8 mouse cellular contexts compared by ENCODE assay signal in genomic region chr11:58103344-58103653, GRCm38 (mm10). TPM values are rescaled to one million over a fixed set of nuclear protein-coding genes. Genes with fewer than 3 reads are reported as not detected.
DNase-seq lines count a peak whose midpoint lies in the region; ATAC-seq and TF ChIP-seq lines count a peak whose summit lies in the region.

No protein-coding gene starts in this region.

- H3K27ac ChIP-seq in kidney, adult 2 months (ENCODE audit: insufficient read depth, low read depth, low read length): peak overlapping the region; percentile 68; the same call in 1 of the 2 replicates
- H3K27ac ChIP-seq in MEL (ENCODE audit: control insufficient read depth, low read depth, low read length): peak overlapping the region; percentile 93
- peak overlapping the region; percentile 64; the same call in 1 of the 2 replicates for H3K27ac ChIP-seq in forebrain, embryonic 12.5 days
- H3K27ac ChIP-seq in liver, embryonic 14.5 days: peak overlapping the region; percentile 53

- 64% methylated on average over 13 of the region's 13 CpGs for WGBS in kidney, adult 2 months
- WGBS in forebrain, embryonic 12.5 days: 54% methylated on average over 13 of the region's 13 CpGs
- 61% methylated on average over 11 of the region's 13 CpGs for WGBS in liver, embryonic 14.5 days (ENCODE audit: insufficient replicate concordance)

- no peaks in the 10 kb centered on the region for H3K9me3 ChIP-seq in MEL (replicated peaks; ENCODE audit: insufficient read depth, low read length)
- no peaks in the 10 kb centered on the region for H3K9me3 ChIP-seq in forebrain, embryonic 12.5 days
- no peaks in the 10 kb centered on the region for H3K9me3 ChIP-seq in liver, embryonic 14.5 days (ENCODE audit: control insufficient read depth, low read length)

- peak overlapping the region; percentile 80 for H3K4me2 ChIP-seq in forebrain, embryonic 12.5 days
- H3K4me2 ChIP-seq in liver, embryonic 14.5 days (ENCODE audit: low read depth): peak overlapping the region; percentile 69

- TF ChIP-seq RAD21 in MEL (IDR thresholded peaks at IDR 0.05; ENCODE audit: low read depth, low read length): no peak

- H3K4me3 ChIP-seq in kidney, adult 2 months (ENCODE audit: insufficient read depth, low read depth, low read length): peak overlapping the region; percentile 46
- H3K4me3 ChIP-seq in MEL (ENCODE audit: control insufficient read depth in 1 of 2, insufficient read depth in 1 of 2, low read depth in 2 of 2, low read length in 2 of 2): peak overlapping the region; percentile 69 to 81
- peak overlapping the region; percentile 94 for H3K4me3 ChIP-seq in forebrain, embryonic 12.5 days (replicated peaks)
- H3K4me3 ChIP-seq in liver, embryonic 14.5 days (ENCODE audit: insufficient read depth in 1 of 2, low read depth in 2 of 2, low read length in 2 of 2): peak overlapping the region; percentile 52 to 75

- peak; percentile 54 for ATAC-seq in forebrain, embryonic 12.5 days (ENCODE audit: low FRiP score)
- peak; percentile 6; the same call in 1 of the 2 replicates for ATAC-seq in liver, embryonic 14.5 days (ENCODE audit: insufficient read depth)

- TF ChIP-seq CTCF in kidney, adult 2 months (conservative IDR thresholded peaks at IDR 0.05; ENCODE audit: insufficient read depth, insufficient read length, low read depth, low read length): no peak
- no peak for TF ChIP-seq CTCF in MEL (IDR thresholded peaks at IDR 0.05 in 2 of 3, conservative IDR thresholded peaks at IDR 0.05 in 1 of 3; ENCODE audit: control insufficient read depth in 1 of 3, insufficient read depth in 1 of 3, low read depth in 2 of 3, low read length in 3 of 3, poor library complexity in 1 of 3, severe bottlenecking in 1 of 3)
- no peak for TF ChIP-seq CTCF in liver, embryonic 14.5 days (IDR thresholded peaks at IDR 0.05; ENCODE audit: low read depth)

- H3K27me3 ChIP-seq in kidney, adult 2 months (replicated peaks; ENCODE audit: control insufficient read depth, insufficient read depth, low read length): no peaks in the 10 kb centered on the region
- H3K27me3 ChIP-seq in MEL (ENCODE audit: control insufficient read depth in 1 of 2, insufficient read depth in 2 of 2, low read length in 2 of 2): no peaks in the 10 kb centered on the region
- H3K27me3 ChIP-seq in forebrain, embryonic 12.5 days: 0 out of 2 replicates have a peak, but pooled peaks cover 3% of the 10 kb centered on the region
- no peaks in the 10 kb centered on the region for H3K27me3 ChIP-seq in liver, embryonic 14.5 days (ENCODE audit: control insufficient read depth, insufficient read depth, low read length)

- no peak for TF ChIP-seq POLR2A in kidney, adult 2 months (IDR thresholded peaks at IDR 0.05; ENCODE audit: low read depth, low read length)
- no peak; a peak in 1 of 4 replicates for TF ChIP-seq POLR2A in MEL (IDR thresholded peaks at IDR 0.05; ENCODE audit: control insufficient read depth in 1 of 2, insufficient read depth in 1 of 2, low read depth in 1 of 2, low read length in 2 of 2, poor library complexity in 1 of 2)

- peaks cover 45% of the 10 kb centered on the region for H3K79me2 ChIP-seq in MEL (ENCODE audit: control insufficient read depth, insufficient read depth, low read length, poor library complexity)

- no peaks in the 10 kb centered on the region for H3K36me3 ChIP-seq in kidney, adult 2 months (ENCODE audit: control insufficient read depth, insufficient read depth, low read length)
- peaks cover 0 to 19% of the 10 kb centered on the region in 2 experiments; a peak in 2 of 4 replicates for H3K36me3 ChIP-seq in MEL (ENCODE audit: control insufficient read depth in 1 of 2, insufficient read depth in 2 of 2, low read length in 2 of 2)
- no peaks in the 10 kb centered on the region for H3K36me3 ChIP-seq in forebrain, embryonic 12.5 days (replicated peaks)
- H3K36me3 ChIP-seq in liver, embryonic 14.5 days (replicated peaks; ENCODE audit: control insufficient read depth, insufficient read depth, low read depth): no peaks in the 10 kb centered on the region

- TF ChIP-seq EP300 in MEL (IDR thresholded peaks at IDR 0.05; ENCODE audit: low read depth in 1 of 2, low read length in 2 of 2): no peak
- TF ChIP-seq EP300 in liver, embryonic 14.5 days (IDR thresholded peaks at IDR 0.05; ENCODE audit: low read depth): no peak

- H3K9ac ChIP-seq in MEL (ENCODE audit: control insufficient read depth, low read depth, low read length, poor library complexity, severe bottlenecking): peak overlapping the region; percentile 92
- H3K9ac ChIP-seq in forebrain, embryonic 12.5 days: peak overlapping the region; percentile 56
- H3K9ac ChIP-seq in liver, embryonic 14.5 days (replicated peaks): peak overlapping the region; percentile 61

- DNase-seq in kidney, adult 2 months: no peak
- DNase-seq in kidney, adult 18-20 months: no peak
- no peak for DNase-seq in MEL (ENCODE audit: low read depth, low spot score)
- DNase-seq in liver, embryonic 14.5 days (ENCODE audit: low read depth in 3 of 3, low spot score in 3 of 3): no peak
- peak; percentile 66 for DNase-seq in thymus, postnatal 25 days
- no peak for DNase-seq in retina, postnatal 1 day
- DNase-seq in left cerebral cortex, adult 8-10 months (ENCODE audit: low spot score in 2 of 2): no peak

- peaks cover 5% of the 10 kb centered on the region; the same call in 1 of the 2 replicates for H3K4me1 ChIP-seq in kidney, adult 2 months (ENCODE audit: control insufficient read depth, insufficient read depth, low read length)
- H3K4me1 ChIP-seq in MEL (ENCODE audit: control insufficient read depth in 1 of 2, insufficient read depth in 2 of 2, low read length in 2 of 2): peaks cover 9 to 19% of the 10 kb centered on the region in 2 experiments
- peaks cover 27% of the 10 kb centered on the region for H3K4me1 ChIP-seq in forebrain, embryonic 12.5 days
- H3K4me1 ChIP-seq in liver, embryonic 14.5 days (replicated peaks; ENCODE audit: control insufficient read depth in 2 of 2, insufficient read depth in 2 of 2, low read length in 1 of 2): peaks cover 7 to 12% of the 10 kb centered on the region in 2 experiments

TF ChIP-seq in MEL, 35 proteins besides CTCF, POLR2A, EP300 and RAD21:
- no peak for TF ChIP-seq JUND (IDR thresholded peaks at IDR 0.05; ENCODE audit: low read depth, low read length)
- TF ChIP-seq ZNF384 (IDR thresholded peaks at IDR 0.05; ENCODE audit: low read depth, low read length): no peak
- peak; percentile 5; the same call in 1 of the 2 replicates for TF ChIP-seq USF1 (IDR thresholded peaks at IDR 0.05; ENCODE audit: low read depth, low read length)
- no peak for TF ChIP-seq SMC3 (IDR thresholded peaks at IDR 0.05; ENCODE audit: low read depth, low read length)
- TF ChIP-seq TAL1 (IDR thresholded peaks at IDR 0.05; ENCODE audit: low read length): no peak
- TF ChIP-seq TBP (IDR thresholded peaks at IDR 0.05; ENCODE audit: low read depth, low read length): no peak
- no peak for TF ChIP-seq USF2 (IDR thresholded peaks at IDR 0.05; ENCODE audit: borderline replicate concordance in 1 of 2, insufficient read depth in 1 of 2, low read depth in 1 of 2, low read length in 2 of 2)
- 0 out of 2 replicates have a peak, but pooled peaks have one; percentile 1 for TF ChIP-seq MYC (IDR thresholded peaks at IDR 0.05; ENCODE audit: low read depth, low read length)

RNA-seq across cellular contexts. Expression of gene Cnot8, which starts 0.7 kb away (rescaled TPM):
- 43.8 and 47.2 TPM in 2 replicates for polyA plus RNA-seq in kidney, adult 2 months (2012; rRNA removed)
- 70.3 and 73.3 TPM in 2 replicates for total RNA-seq in MEL (2012; rRNA removed)
- polyA plus RNA-seq in MEL (2012; ENCODE audit: insufficient read depth in 1 of 2, insufficient read length in 2 of 2, low read depth in 1 of 2, low replicate concordance in 2 of 2, missing spikeins in 1 of 2): 10 to 100 TPM in 1 of 2 experiments, not detected in 1; 52.9 TPM
- 110 and 112 TPM in 2 replicates for polyA plus RNA-seq in forebrain, embryonic 12.5 days (2016; fragmentation: Nextera tagmentation; extraction: Ambion mirVana)
- polyA plus RNA-seq in liver, embryonic 14.5 days (2012; rRNA removed): 21.5 and 26.3 TPM in 2 replicates
- polyA plus RNA-seq in liver, embryonic 14.5 days (2014; fragmentation: Nextera tagmentation; extraction: Ambion mirVana): 28.9 and 34.3 TPM in 2 replicates
- 10 to 100 TPM; 50.5 to 55.7 (median 53.0) TPM for total RNA-seq in left cerebral cortex, adult 8-10 months (2022)

RNA-seq across cellular contexts. Expression of gene Gm12248, which starts 10.4 kb away (rescaled TPM):
- polyA plus RNA-seq in kidney, adult 2 months (2012; rRNA removed): 0.16 TPM in 2 replicates
- 0.12 and 0.23 TPM in 2 replicates for total RNA-seq in MEL (2012; rRNA removed)
- polyA plus RNA-seq in MEL (2012; ENCODE audit: insufficient read depth in 1 of 2, insufficient read length in 2 of 2, low read depth in 1 of 2, low replicate concordance in 2 of 2, missing spikeins in 1 of 2): under 1 TPM in 1 of 2 experiments, not detected in 1; 0.65 TPM
- polyA plus RNA-seq in forebrain, embryonic 12.5 days (2016; fragmentation: Nextera tagmentation; extraction: Ambion mirVana): not detected in 2 replicates
- not detected in 2 replicates for polyA plus RNA-seq in liver, embryonic 14.5 days (2012; rRNA removed)
- not detected in 2 replicates for polyA plus RNA-seq in liver, embryonic 14.5 days (2014; fragmentation: Nextera tagmentation; extraction: Ambion mirVana)
- not detected for total RNA-seq in left cerebral cortex, adult 8-10 months (2022)
